8 mouse cellular contexts compared by ENCODE assay signal in genomic region chr11:69062194-69062760, GRCm38 (mm10). TPM values are rescaled to one million over a fixed set of nuclear protein-coding genes. Genes with fewer than 3 reads are reported as not detected.
DNase-seq lines count a peak whose midpoint lies in the region; ATAC-seq and TF ChIP-seq lines count a peak whose summit lies in the region.

No protein-coding gene starts in this region.

- no peaks in the 10 kb centered on the region for H3K36me3 ChIP-seq in forebrain, embryonic 14.5 days (ENCODE audit: control insufficient read depth, insufficient read depth, low read length)
- H3K36me3 ChIP-seq in hindbrain, embryonic 10.5 days: no peaks in the 10 kb centered on the region

- ATAC-seq in forebrain, embryonic 14.5 days: no peak
- no peak for ATAC-seq in granulocyte monocyte progenitor cell, adult 5-6 weeks (replicated peaks; ENCODE audit: poor library complexity, severe bottlenecking)

- peaks cover 21% of the 10 kb centered on the region for H3K4me1 ChIP-seq in forebrain, embryonic 14.5 days (ENCODE audit: control insufficient read depth, insufficient read depth, low read length)
- peaks cover 62% of the 10 kb centered on the region for H3K4me1 ChIP-seq in hindbrain, embryonic 10.5 days (replicated peaks)

- no peak for TF ChIP-seq CTCF in brain, embryonic 14.5 days (IDR thresholded peaks at IDR 0.05; ENCODE audit: borderline replicate concordance, extremely low read depth, insufficient read depth, insufficient read length)

- WGBS in forebrain, embryonic 14.5 days: 1% methylated on average over 17 of the region's 17 CpGs
- under 1% methylated on average over 17 of the region's 17 CpGs for WGBS in hindbrain, embryonic 10.5 days

- no peaks in the 10 kb centered on the region for H3K9me3 ChIP-seq in forebrain, embryonic 14.5 days (replicated peaks; ENCODE audit: control insufficient read depth, low read length)
- no peaks in the 10 kb centered on the region for H3K9me3 ChIP-seq in hindbrain, embryonic 10.5 days

- H3K4me2 ChIP-seq in forebrain, embryonic 14.5 days (ENCODE audit: low read length): peak overlapping the region; percentile 91

- H3K9ac ChIP-seq in forebrain, embryonic 14.5 days (ENCODE audit: low read length): no peak overlapping the region

- TF ChIP-seq POLR2A in brain, embryonic 14.5 days (IDR thresholded peaks at IDR 0.05; ENCODE audit: borderline replicate concordance, extremely low read depth, insufficient read depth, insufficient read length, poor library complexity, severe bottlenecking): no peak

- H3K27ac ChIP-seq in forebrain, embryonic 14.5 days (ENCODE audit: low read depth, low read length): 0 out of 2 replicates have a peak overlapping the region, but pooled peaks have one; percentile 7
- peak overlapping the region; percentile 50; the same call in 1 of the 2 replicates for H3K27ac ChIP-seq in hindbrain, embryonic 10.5 days

- peak overlapping the region; percentile 54 for H3K4me3 ChIP-seq in forebrain, embryonic 14.5 days (ENCODE audit: low read depth, low read length)
- H3K4me3 ChIP-seq in hindbrain, embryonic 10.5 days: peak overlapping the region; percentile 83

- peak; percentile 68 for DNase-seq in ES-CJ7 (ENCODE audit: low read depth, low spot score)
- DNase-seq in brain, embryonic 14.5 days (ENCODE audit: low read depth): peak; percentile 80
- peak; percentile 78 for DNase-seq in forebrain, embryonic 14.5 days (ENCODE audit: low spot score)
- DNase-seq in hindbrain, embryonic 10.5 days (ENCODE audit: low spot score): peak; percentile 72
- peak; percentile 66 for DNase-seq in layer of hippocampus, adult 9-11 months
- DNase-seq in lung, postnatal 10 days: peak; percentile 78
- DNase-seq in right cerebral cortex, postnatal 14 days: peak; percentile 72

- no peaks in the 10 kb centered on the region for H3K27me3 ChIP-seq in forebrain, embryonic 14.5 days (replicated peaks; ENCODE audit: control insufficient read depth, insufficient read depth, low read length)
- peaks cover 15% of the 10 kb centered on the region for H3K27me3 ChIP-seq in hindbrain, embryonic 10.5 days (ENCODE audit: insufficient read depth, poor library complexity, severe bottlenecking)

RNA-seq across cellular contexts. Expression of gene Borcs6, which starts 2.8 kb away (rescaled TPM):
- polyA plus RNA-seq in brain, embryonic 14.5 days (2012; rRNA removed): 19.6 and 22.1 TPM in 2 replicates
- polyA plus RNA-seq in forebrain, embryonic 14.5 days (2014; fragmentation: Nextera tagmentation; extraction: Ambion mirVana): 10.7 and 13.9 TPM in 2 replicates
- 8.5 and 12.6 TPM in 2 replicates for polyA plus RNA-seq in hindbrain, embryonic 10.5 days (2016; fragmentation: Nextera tagmentation; extraction: Ambion mirVana)
- 2.0 and 11.4 TPM in 2 replicates for total RNA-seq in granulocyte monocyte progenitor cell, adult 5-6 weeks (2014; fragmentation: Nextera tagmentation)
- total RNA-seq in granulocyte monocyte progenitor cell, adult 5-6 weeks (2017): 9.4 TPM in 2 replicates

RNA-seq across cellular contexts. Expression of gene Tmem107, which starts 8.3 kb away (rescaled TPM):
- polyA plus RNA-seq in brain, embryonic 14.5 days (2012; rRNA removed): 25.6 and 35.1 TPM in 2 replicates
- polyA plus RNA-seq in forebrain, embryonic 14.5 days (2014; fragmentation: Nextera tagmentation; extraction: Ambion mirVana): 45.2 and 49.6 TPM in 2 replicates
- 56.6 and 57.6 TPM in 2 replicates for polyA plus RNA-seq in hindbrain, embryonic 10.5 days (2016; fragmentation: Nextera tagmentation; extraction: Ambion mirVana)
- total RNA-seq in granulocyte monocyte progenitor cell, adult 5-6 weeks (2014; fragmentation: Nextera tagmentation): 15.1 and 48.9 TPM in 2 replicates
- 10.4 and 24.9 TPM in 2 replicates for total RNA-seq in granulocyte monocyte progenitor cell, adult 5-6 weeks (2017)

RNA-seq across cellular contexts. Expression of gene Aurkb, which starts 16.8 kb away (rescaled TPM):
- polyA plus RNA-seq in brain, embryonic 14.5 days (2012; rRNA removed): 38.3 and 74.9 TPM in 2 replicates
- 69.2 and 74.0 TPM in 2 replicates for polyA plus RNA-seq in forebrain, embryonic 14.5 days (2014; fragmentation: Nextera tagmentation; extraction: Ambion mirVana)
- polyA plus RNA-seq in hindbrain, embryonic 10.5 days (2016; fragmentation: Nextera tagmentation; extraction: Ambion mirVana): 184 and 228 TPM in 2 replicates
- total RNA-seq in granulocyte monocyte progenitor cell, adult 5-6 weeks (2014; fragmentation: Nextera tagmentation): 80.2 and 105 TPM in 2 replicates
- 102 and 122 TPM in 2 replicates for total RNA-seq in granulocyte monocyte progenitor cell, adult 5-6 weeks (2017)

RNA-seq across cellular contexts. Expression of gene Vamp2, which starts 26.0 kb away (rescaled TPM):
- 251 and 319 TPM in 2 replicates for polyA plus RNA-seq in brain, embryonic 14.5 days (2012; rRNA removed)
- polyA plus RNA-seq in forebrain, embryonic 14.5 days (2014; fragmentation: Nextera tagmentation; extraction: Ambion mirVana): 124 and 188 TPM in 2 replicates
- polyA plus RNA-seq in hindbrain, embryonic 10.5 days (2016; fragmentation: Nextera tagmentation; extraction: Ambion mirVana): 67.1 and 108 TPM in 2 replicates
- 59.2 and 63.1 TPM in 2 replicates for total RNA-seq in granulocyte monocyte progenitor cell, adult 5-6 weeks (2014; fragmentation: Nextera tagmentation)
- 7.2 and 8.6 TPM in 2 replicates for total RNA-seq in granulocyte monocyte progenitor cell, adult 5-6 weeks (2017)

RNA-seq across cellular contexts. Expression of gene Per1, which starts 32.7 kb away (rescaled TPM):
- polyA plus RNA-seq in brain, embryonic 14.5 days (2012; rRNA removed): 12.2 and 16.3 TPM in 2 replicates
- polyA plus RNA-seq in forebrain, embryonic 14.5 days (2014; fragmentation: Nextera tagmentation; extraction: Ambion mirVana): 6.8 and 11.6 TPM in 2 replicates
- polyA plus RNA-seq in hindbrain, embryonic 10.5 days (2016; fragmentation: Nextera tagmentation; extraction: Ambion mirVana): 7.8 and 9.8 TPM in 2 replicates
- 10.3 and 11.7 TPM in 2 replicates for total RNA-seq in granulocyte monocyte progenitor cell, adult 5-6 weeks (2014; fragmentation: Nextera tagmentation)
- 9.4 and 9.8 TPM in 2 replicates for total RNA-seq in granulocyte monocyte progenitor cell, adult 5-6 weeks (2017)
